Mouse (Mus musculus): ENCODE measurements around the gene Lin28b. TPM values are rescaled to one million over a fixed set of nuclear protein-coding genes. Genes with fewer than 3 reads are reported as not detected.

The Lin28b gene
- polyA plus RNA-seq, 1 experiment from 2014 or later: 19.9 TPM

GRCm38 (mm10) chr10:45335434-45336422 lies 150.5 kb downstream of the Lin28b start, which contains the start of gene Bves:
Gene Bves, plus strand, starts transcription at chr10:45335772.
- Histone ChIP-seq H3K27me3 (ENCODE audit: insufficient read depth, poor library complexity, severe bottlenecking) (peaks cover 39% of the 10 kb centered on the region), H3K4me1 (replicated peaks) (peaks cover 3% of the 10 kb centered on the region; the same call in 1 of the 2 replicates), H3K36me3 (no peaks in the 10 kb centered on the region), H3K9me3 (no peaks in the 10 kb centered on the region), H3K27ac (peak within 1 kb of the TSS; percentile 86), H3K4me3 (peak within 1 kb of the TSS; percentile 78)
- DNase-seq (ENCODE audit: low spot score): peak; percentile 74
- WGBS: 1% methylated on average over 116 of the region's 116 CpGs

GRCm38 (mm10) chr10:45334925-45335324 lies 151.3 kb downstream of the Lin28b start:
- peaks cover 39% of the 10 kb centered on the region for H3K27me3 ChIP-seq (ENCODE audit: insufficient read depth, poor library complexity, severe bottlenecking)
- peaks cover 3% of the 10 kb centered on the region; the same call in 1 of the 2 replicates for H3K4me1 ChIP-seq (replicated peaks)
- no peaks in the 10 kb centered on the region for H3K9me3 ChIP-seq
- WGBS: 25% methylated on average over 7 of the region's 7 CpGs
- peak; percentile 10 for DNase-seq (ENCODE audit: low spot score)
- H3K27ac ChIP-seq: no peak overlapping the region
- peak overlapping the region; percentile 78 for H3K4me3 ChIP-seq
- no peaks in the 10 kb centered on the region for H3K36me3 ChIP-seq

- H3K4me3 ChIP-seq: no peak overlapping the region
- no peak for DNase-seq (ENCODE audit: low spot score)
- no peaks in the 10 kb centered on the region for H3K9me3 ChIP-seq
- H3K4me1 ChIP-seq (replicated peaks): no peaks in the 10 kb centered on the region
- peaks cover 3% of the 10 kb centered on the region for H3K27me3 ChIP-seq (ENCODE audit: insufficient read depth, poor library complexity, severe bottlenecking)
- H3K27ac ChIP-seq: no peak overlapping the region
- WGBS: 83% methylated on average over 7 of the region's 7 CpGs
- H3K36me3 ChIP-seq: no peaks in the 10 kb centered on the region
These were observed 157.8 kb downstream of the Lin28b start for GRCm38 (mm10) chr10:45328196-45329000.

Other genes starting within 250 kb of the Lin28b start
- 1.8 and 2.5 TPM in 2 replicates for gene Bves, start 150.6 kb downstream of the Lin28b start, polyA plus RNA-seq (2016; fragmentation: Nextera tagmentation; extraction: Ambion mirVana)
- gene Hace1, start 91.4 kb upstream of the Lin28b start, polyA plus RNA-seq (2016; fragmentation: Nextera tagmentation; extraction: Ambion mirVana): 16.9 and 20.4 TPM in 2 replicates

All from hindbrain, embryonic 10.5 days (tissue).